Mouse (Mus musculus) embryonic fibroblast, embryonic 13.5 days (primary cell): ENCODE measurements around the gene Setd6.

Experiments
- CTCF ChIP-seq: IDR thresholded peaks from 2 replicates; pipeline ENCODE4 v1.5.1; 2011; ENCODE audit warnings: mild to moderate bottlenecking, control low read depth, low read length, moderate library complexity, borderline replicate concordance; ENCODE audit not compliant: insufficient read depth
- POLR2A ChIP-seq: IDR thresholded peaks from 2 replicates; pipeline ENCODE4 v1.6.1; 2011; ENCODE audit warnings: low read depth, mild to moderate bottlenecking, control low read depth, low read length, moderate library complexity

DNA sequence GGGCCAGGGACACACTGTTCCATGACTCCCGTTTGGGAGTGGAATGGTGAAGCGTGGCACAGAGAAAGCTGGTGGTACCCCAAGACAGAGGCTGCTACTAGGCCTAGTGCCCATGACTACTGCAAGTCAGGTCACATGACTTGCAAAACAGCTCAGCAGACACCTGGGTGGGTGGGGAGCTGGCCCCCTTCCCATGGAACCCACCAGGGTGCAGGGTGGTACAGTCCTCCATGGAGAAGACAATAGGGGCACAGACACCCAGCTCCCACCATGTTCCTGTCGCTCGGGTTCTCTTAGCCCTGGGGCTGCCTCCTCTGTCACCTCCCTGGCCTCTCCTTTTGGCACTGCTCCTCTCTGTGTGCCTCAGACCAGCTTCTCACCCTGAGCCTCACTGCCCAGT lies 13.9 kb upstream of the Setd6 start:
- TF ChIP-seq POLR2A (no peak), CTCF (no peak)
